Mouse (Mus musculus) CH12.LX (cell line): ENCODE measurements around the gene Vamp8. TPM values are rescaled to one million over a fixed set of nuclear protein-coding genes. Genes with fewer than 3 reads are reported as not detected.

Experiments used
- DNase-seq: peaks from one replicate; pipeline ENCODE4 v3.0.0-alpha.2; 2013; ENCODE audit errors: extremely low read depth
- H3K27ac ChIP-seq: 2 replicates; pipeline ENCODE4 v1.5.1; 2012; ENCODE audit warnings: low read depth, mild to moderate bottlenecking, control low read depth, moderate library complexity; ENCODE audit not compliant: insufficient read depth
- H3K27me3 ChIP-seq: replicated peaks from 2 replicates; pipeline ENCODE3; 2012; ENCODE audit warnings: inconsistent platforms
- H3K36me3 ChIP-seq, 2 experiments: replicated peaks in 1 of 2; 2 replicates each; pipeline versions ENCODE3 to v1.6.1; 2012; ENCODE audit warnings: inconsistent platforms in 1 of 2, low read length in 1 of 2, mild to moderate bottlenecking in 1 of 2, mixed read lengths in 1 of 2, moderate library complexity in 1 of 2; ENCODE audit not compliant: control insufficient read depth in 1 of 2, insufficient read depth in 1 of 2
- H3K4me1 ChIP-seq, 2 experiments: 2 replicates each; pipeline ENCODE4 v1.6.1; 2012; ENCODE audit warnings: inconsistent platforms in 1 of 2, moderate library complexity in 1 of 2; ENCODE audit not compliant: insufficient read depth in 2 of 2, control insufficient read depth in 1 of 2
- H3K4me2 ChIP-seq: 2 replicates; pipeline ENCODE4 v1.6.1; 2012; ENCODE audit warnings: low read depth, mild to moderate bottlenecking, control low read depth; ENCODE audit not compliant: poor library complexity, insufficient read depth, severe bottlenecking
- H3K4me3 ChIP-seq, 3 experiments: fragments of 150-350 bp in 1 of 3; sonication (generic) in 1 of 3; replicated peaks in 1 of 3; 2 replicates each; pipeline versions ENCODE3 to v1.5.1; 2011 to 2012; ENCODE audit warnings: low read depth in 2 of 3, low read length in 2 of 3, mild to moderate bottlenecking in 2 of 3, moderate library complexity in 2 of 3, control low read depth in 1 of 3, improper control_type of control experiment in 1 of 3, inconsistent platforms in 1 of 3, mixed read lengths in 1 of 3; ENCODE audit not compliant: poor library complexity in 1 of 3
- H3K79me2 ChIP-seq: replicated peaks from 2 replicates; pipeline ENCODE4 v1.6.1; 2012; ENCODE audit warnings: mild to moderate bottlenecking, moderate library complexity; ENCODE audit not compliant: control insufficient read depth, poor library complexity, insufficient read depth, severe bottlenecking; ENCODE audit errors: extremely low read depth
- H3K9ac ChIP-seq: 2 replicates; pipeline ENCODE4 v1.6.1; 2012; ENCODE audit warnings: low read depth, mild to moderate bottlenecking, control low read depth, moderate library complexity; ENCODE audit not compliant: insufficient read depth
- H3K9me3 ChIP-seq: replicated peaks from 2 replicates; pipeline ENCODE3; 2012; ENCODE audit warnings: low read length, inconsistent platforms, mixed read lengths
- BHLHE40 ChIP-seq: IDR thresholded peaks from 2 replicates; pipeline ENCODE4 v1.6.1; 2011; ENCODE audit warnings: mild to moderate bottlenecking, low read depth, low read length, improper control_type of control experiment
- CHD2 ChIP-seq: IDR thresholded peaks from 2 replicates; pipeline ENCODE4 v1.6.1; 2011; ENCODE audit warnings: low read length, improper control_type of control experiment
- CTCF ChIP-seq, 2 experiments: IDR thresholded peaks in 1 of 2; conservative IDR thresholded peaks in 1 of 2; 2 replicates each; pipeline ENCODE4 v1.5.1; 2011 to 2012; ENCODE audit warnings: low read depth in 2 of 2, low read length in 2 of 2, improper control_type of control experiment in 1 of 2, inconsistent platforms in 1 of 2, mild to moderate bottlenecking in 1 of 2, moderate library complexity in 1 of 2
- E2F4 ChIP-seq: IDR thresholded peaks from 2 replicates; pipeline ENCODE4 v1.6.1; 2011; ENCODE audit warnings: low read depth, low read length, improper control_type of control experiment; ENCODE audit not compliant: insufficient replicate concordance
- ELF1 ChIP-seq: IDR thresholded peaks from 2 replicates; pipeline ENCODE4 v1.6.1; 2014; ENCODE audit warnings: low read depth, mild to moderate bottlenecking, inconsistent platforms, low read length, improper control_type of control experiment
- EP300 ChIP-seq: IDR thresholded peaks from 2 replicates; pipeline ENCODE4 v1.6.1; 2011; ENCODE audit warnings: low read length, improper control_type of control experiment
- ETS1 ChIP-seq: conservative IDR thresholded peaks from 2 replicates; pipeline ENCODE4 v1.6.1; 2012; ENCODE audit warnings: low read depth, mild to moderate bottlenecking, inconsistent platforms, low read length, improper control_type of control experiment, moderate library complexity
- GABPA ChIP-seq: IDR thresholded peaks from 2 replicates; pipeline ENCODE4 v1.6.1; 2012; ENCODE audit warnings: low read depth, low read length, improper control_type of control experiment, inconsistent platforms; ENCODE audit not compliant: insufficient replicate concordance
- HCFC1 ChIP-seq: IDR thresholded peaks from 2 replicates; pipeline ENCODE4 v1.6.1; 2012; ENCODE audit warnings: low read depth, mild to moderate bottlenecking, inconsistent platforms, low read length, improper control_type of control experiment
- JUN ChIP-seq: IDR thresholded peaks from 2 replicates; pipeline ENCODE4 v1.6.1; 2011; ENCODE audit warnings: low read depth, mild to moderate bottlenecking, low read length, improper control_type of control experiment, moderate library complexity; ENCODE audit not compliant: insufficient read depth
- JUND ChIP-seq: conservative IDR thresholded peaks from 2 replicates; pipeline ENCODE4 v1.6.1; 2011; ENCODE audit warnings: low read depth, low read length, improper control_type of control experiment
- MAFK ChIP-seq: IDR thresholded peaks from 2 replicates; pipeline ENCODE4 v1.6.1; 2011; ENCODE audit warnings: low read length, improper control_type of control experiment; ENCODE audit not compliant: insufficient replicate concordance
- MAX ChIP-seq: IDR thresholded peaks from 2 replicates; pipeline ENCODE4 v1.6.1; 2011; ENCODE audit warnings: low read length, improper control_type of control experiment
- MYC ChIP-seq: IDR thresholded peaks from 2 replicates; pipeline ENCODE4 v1.6.1; 2011; ENCODE audit warnings: low read depth, mild to moderate bottlenecking, improper control_type of control experiment, low read length
- NELFE ChIP-seq: IDR thresholded peaks from 2 replicates; pipeline ENCODE4 v1.6.1; 2011; ENCODE audit warnings: low read depth, low read length, improper control_type of control experiment
- NRF1 ChIP-seq: IDR thresholded peaks from 2 replicates; pipeline ENCODE4 v1.6.1; 2014; ENCODE audit warnings: low read depth, mild to moderate bottlenecking, inconsistent platforms, low read length, improper control_type of control experiment, moderate library complexity
- POLR2A ChIP-seq: IDR thresholded peaks from 2 replicates; pipeline ENCODE4 v1.6.1; 2011; ENCODE audit warnings: low read depth, mild to moderate bottlenecking, improper control_type of control experiment, low read length
- POLR2AphosphoS2 ChIP-seq: IDR thresholded peaks from 2 replicates; pipeline ENCODE4 v1.6.1; 2011; ENCODE audit warnings: low read depth, low read length, improper control_type of control experiment
- RAD21 ChIP-seq: IDR thresholded peaks from 2 replicates; pipeline ENCODE4 v1.6.1; 2011; ENCODE audit warnings: low read depth, mild to moderate bottlenecking, low read length, improper control_type of control experiment, moderate library complexity
- SMC3 ChIP-seq: IDR thresholded peaks from 2 replicates; pipeline ENCODE4 v1.6.1; 2011; ENCODE audit warnings: low read depth, low read length, improper control_type of control experiment
- TCF12 ChIP-seq: IDR thresholded peaks from 2 replicates; pipeline ENCODE4 v1.6.1; 2014; ENCODE audit warnings: low read depth, mild to moderate bottlenecking, inconsistent platforms, low read length, improper control_type of control experiment
- UBTF ChIP-seq: IDR thresholded peaks from 2 replicates; pipeline ENCODE4 v1.6.1; 2012; ENCODE audit warnings: low read depth, mild to moderate bottlenecking, inconsistent platforms, low read length, improper control_type of control experiment, moderate library complexity
- USF1 ChIP-seq: IDR thresholded peaks from 2 replicates; pipeline ENCODE4 v1.6.1; 2014; ENCODE audit warnings: low read depth, mild to moderate bottlenecking, inconsistent platforms, low read length, improper control_type of control experiment
- USF2 ChIP-seq: conservative IDR thresholded peaks from 2 replicates; pipeline ENCODE4 v1.6.1; 2011; ENCODE audit warnings: low read depth, low read length, improper control_type of control experiment
- ZKSCAN1 ChIP-seq: IDR thresholded peaks from 2 replicates; pipeline ENCODE4 v1.6.1; 2012; ENCODE audit warnings: low read depth, inconsistent platforms, low read length, improper control_type of control experiment, borderline replicate concordance
- dilution Hi-C: fragments of 300-500 bp; cut with MboI; formaldehyde crosslinking; loops from 2 replicates; pipeline ENCODE4 v1.14.3; 2020; ENCODE audit warnings: low sequenced_read_pairs; ENCODE audit not compliant: extremely low pct_unique_long_range_greater_than_20kb, extremely low pct_ligation_motif_present
- in situ Hi-C: fragments of 300-500 bp; cut with MboI; formaldehyde crosslinking; loops from 3 replicates; pipeline ENCODE4 v1.14.3; 2019; ENCODE audit warnings: low sequenced_read_pairs, low pct_ligation_motif_present, low pct_unique_long_range_greater_than_20kb, mixed read lengths
- polyA plus RNA-seq: library from polyadenylated mRNA; unstranded; fragments of >175 nt; gene quantifications from 2 replicates; pipeline ENCODE4 v1.2.1, GENCODE M21; 2012; ENCODE audit warnings: low read depth; ENCODE audit not compliant: insufficient read length
- total RNA-seq, 2 experiments: library from RNA; depleted of rRNA; stranded (reverse); fragments of 300-350 nt in 1 of 2; fragments of >200 nt in 1 of 2; gene quantifications; 2 replicates each; pipeline ENCODE4 v1.2.3; 2012 to 2014

Vamp8 gene
- total and polyA plus RNA-seq, 3 experiments, result 98.9 to 130 (median 110) TPM

GRCm38 (mm10) chr6:72392341-72392740, 1.8 kb upstream of the Vamp8 start:
- in situ Hi-C loops, result no loop called here
- peaks cover 2% of the 10 kb centered on the region for H3K9me3 ChIP-seq
- dilution Hi-C loops, result no loop called here
- DNase-seq, result no peak
- no peak overlapping the region for H3K9ac ChIP-seq
- no peak overlapping the region for H3K27ac ChIP-seq
- peaks cover 9 to 23% of the 10 kb centered on the region in 2 experiments for H3K4me1 ChIP-seq
- H3K36me3 ChIP-seq, result peaks cover 2 to 17% of the 10 kb centered on the region in 2 experiments
- no peaks in the 10 kb centered on the region for H3K79me2 ChIP-seq
- no peak overlapping the region for H3K4me2 ChIP-seq
- no peak for TF ChIP-seq MAX
- TF ChIP-seq UBTF, result no peak
- H3K4me3 ChIP-seq, result no peak overlapping the region
- H3K27me3 ChIP-seq, result no peaks in the 10 kb centered on the region

- peaks cover 2 to 26% of the 10 kb centered on the region in 2 experiments for H3K36me3 ChIP-seq
- H3K9me3 ChIP-seq, result peaks cover 2% of the 10 kb centered on the region
- H3K27ac ChIP-seq, result no peak overlapping the region
- peak overlapping the region in 2 of 3 experiments; percentile 71 to 74 for H3K4me3 ChIP-seq
- H3K4me1 ChIP-seq, result peaks cover 9 to 23% of the 10 kb centered on the region in 2 experiments
- in situ Hi-C loops, result no loop called here
- no peaks in the 10 kb centered on the region for H3K79me2 ChIP-seq
- TF ChIP-seq MAFK (no peak), USF2 (no peak), EP300 (no peak), GABPA (no peak), CTCF (conservative IDR thresholded peaks at IDR 0.05 in 1 of 2, IDR thresholded peaks at IDR 0.05 in 1 of 2; ENCODE audit: low read depth in 2 of 2, low read length in 2 of 2) (no peak), ELF1 (no peak), SMC3 (no peak), MAX (no peak), POLR2A (no peak), ZKSCAN1 (no peak)
- H3K27me3 ChIP-seq, result no peaks in the 10 kb centered on the region
- H3K9ac ChIP-seq, result 0 out of 2 replicates have a peak overlapping the region, but pooled peaks have one; percentile 89
- peak overlapping the region; percentile 69; the same call in 1 of the 2 replicates for H3K4me2 ChIP-seq
- dilution Hi-C loops, result no loop called here
- DNase-seq, result no peak
Measured at GRCm38 (mm10) chr6:72390795-72391521, 455 bp upstream of the Vamp8 start.

- Histone ChIP-seq H3K79me2 (no peaks in the 10 kb centered on the region), H3K36me3 (peaks cover 7 to 38% of the 10 kb centered on the region in 2 experiments), H3K27me3 (no peaks in the 10 kb centered on the region), H3K4me2 (peak overlapping the region; percentile 69), H3K27ac (peak overlapping the region; percentile 37; the same call in 1 of the 2 replicates), H3K9me3 (peaks cover 2% of the 10 kb centered on the region), H3K9ac (peak overlapping the region; percentile 89), H3K4me3 (peak overlapping the region; percentile 71 to 75 (median 74)), H3K4me1 (peaks cover 7 to 19% of the 10 kb centered on the region in 2 experiments)
- dilution Hi-C loops (no loop called here), in situ Hi-C loops (no loop called here)
- DNase-seq, result peak; percentile 41
- TF ChIP-seq USF1 (no peak), BHLHE40 (peak; percentile 71), ELF1 (no peak), ETS1 (no peak), MAFK (no peak), JUN (no peak), POLR2AphosphoS2 (no peak), RAD21 (no peak), MYC (no peak), NELFE (no peak), HCFC1 (peak; percentile 27), E2F4 (no peak), NRF1 (no peak), JUND (no peak), CHD2 (no peak), TCF12 (0 out of 2 replicates have a peak, but pooled peaks have one; percentile 22)
Measured at GRCm38 (mm10) chr6:72389471-72389940, 997 bp downstream of the Vamp8 start.
